Mouse (Mus musculus) embryonic facial prominence, embryonic 11.5 days (tissue): Measurements from ENCODE around the gene Enpp6. TPM values are rescaled to one million over a fixed set of nuclear protein-coding genes. Genes with fewer than 3 reads are reported as not detected.
"Not testable (repeated sequence)": the region's sequence is repeated elsewhere in the genome, so short reads cannot be mapped to it uniquely, and the experiment has no call there.

Experiments used
- ATAC-seq: fragments of 200-750 bp; cut with Nextera tagmentation; replicated peaks from 2 replicates; pipeline ENCODE4 v1.8.0; 2017; ENCODE audit warnings: low read depth; ENCODE audit not compliant: insufficient number of reproducible peaks, low FRiP score, low TSS enrichment
- DNase-seq: peaks from one replicate; pipeline ENCODE4 v3.0.0-alpha.2; 2015; ENCODE audit warnings: low spot score
- H3K27ac ChIP-seq: fragments of 300-500 bp; sonication (generic); replicated peaks from 2 replicates; pipeline ENCODE4 v1.5.1; 2014; ENCODE audit warnings: mild to moderate bottlenecking, low read depth, low read length, control low read depth
- H3K27me3 ChIP-seq: fragments of 300-500 bp; sonication (generic); 2 replicates; pipeline ENCODE4 v1.6.1; 2014; ENCODE audit warnings: mild to moderate bottlenecking, low read length, moderate library complexity, mixed read lengths; ENCODE audit not compliant: control insufficient read depth, insufficient read depth
- H3K36me3 ChIP-seq: fragments of 300-500 bp; sonication (generic); replicated peaks from 2 replicates; pipeline ENCODE4 v1.6.1; 2014; ENCODE audit warnings: low read depth, mild to moderate bottlenecking, low read length, moderate library complexity, mixed read lengths; ENCODE audit not compliant: control insufficient read depth, insufficient read depth
- H3K4me1 ChIP-seq: fragments of 300-500 bp; sonication (generic); 2 replicates; pipeline ENCODE4 v1.6.1; 2014; ENCODE audit warnings: low read length, mixed read lengths; ENCODE audit not compliant: control insufficient read depth, insufficient read depth
- H3K4me2 ChIP-seq: fragments of 300-500 bp; sonication (generic); 2 replicates; pipeline ENCODE4 v1.6.1; 2014; ENCODE audit warnings: low read depth, mild to moderate bottlenecking, control low read depth, low read length, moderate library complexity
- H3K4me3 ChIP-seq: fragments of 300-500 bp; sonication (generic); 2 replicates; pipeline ENCODE4 v1.5.1; 2014; ENCODE audit warnings: low read depth, low read length, control low read depth
- H3K9ac ChIP-seq: fragments of 300-500 bp; sonication (generic); replicated peaks from 2 replicates; pipeline ENCODE4 v1.6.1; 2014; ENCODE audit warnings: mild to moderate bottlenecking, control low read depth, low read length
- H3K9me3 ChIP-seq: fragments of 300-500 bp; sonication (generic); replicated peaks from 2 replicates; pipeline ENCODE4 v1.6.1; 2016; ENCODE audit warnings: mild to moderate bottlenecking, low read length, inconsistent platforms, mixed read lengths; ENCODE audit not compliant: control insufficient read depth
- WGBS: fragments of 180-500 bp; shearing (Covaris S2); extraction: QIAGEN DNeasy Blood & Tissue Kit; methylation state at CpG from one replicate; pipeline ENCODE4 v1.1.7; 2014; 5-methylcytosine and 5-hydroxymethylcytosine counted together
- polyA plus RNA-seq: library from polyadenylated mRNA; unstranded; fragments of >200 nt; fragmentation: Nextera tagmentation; extraction: Ambion mirVana; gene quantifications from 2 replicates; pipeline ENCODE4 v1.2.1, GENCODE M21; 2014

Enpp6 gene
- polyA plus RNA-seq, 1 experiment from 2014 or later: 0.21 TPM

DNA sequence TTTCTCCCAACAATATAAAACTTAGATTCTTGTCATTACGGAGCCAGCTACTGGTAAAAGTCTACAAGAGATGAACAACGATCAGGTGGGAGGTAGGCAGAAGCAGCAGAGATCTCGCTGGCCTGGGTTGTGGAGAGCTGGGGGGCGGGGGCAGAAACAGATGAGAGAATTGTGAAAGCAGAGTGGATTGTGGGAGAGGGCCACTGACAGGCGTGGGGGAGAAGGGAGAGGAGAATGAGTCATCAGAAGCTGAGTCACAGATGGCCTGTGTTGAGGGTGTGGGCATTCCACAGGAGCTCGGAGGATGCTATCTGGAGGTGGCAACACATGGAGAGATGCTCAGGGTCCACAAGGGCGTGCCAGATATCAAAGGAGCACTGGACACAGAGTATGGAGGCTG is 45.4 kb downstream of the Enpp6 start:
- no peak for ATAC-seq
- no peaks in the 10 kb centered on the region for H3K4me1 ChIP-seq
- no peak overlapping the region for H3K4me3 ChIP-seq
- no peak for DNase-seq
- 83% methylated on average over 7 of the region's 7 CpGs for WGBS
- no peak overlapping the region for H3K4me2 ChIP-seq
- H3K27ac ChIP-seq: no peak overlapping the region
- no peaks in the 10 kb centered on the region for H3K9me3 ChIP-seq
- H3K36me3 ChIP-seq: no peaks in the 10 kb centered on the region
- H3K27me3 ChIP-seq: no peaks in the 10 kb centered on the region
- H3K9ac ChIP-seq: no peak overlapping the region

DNA sequence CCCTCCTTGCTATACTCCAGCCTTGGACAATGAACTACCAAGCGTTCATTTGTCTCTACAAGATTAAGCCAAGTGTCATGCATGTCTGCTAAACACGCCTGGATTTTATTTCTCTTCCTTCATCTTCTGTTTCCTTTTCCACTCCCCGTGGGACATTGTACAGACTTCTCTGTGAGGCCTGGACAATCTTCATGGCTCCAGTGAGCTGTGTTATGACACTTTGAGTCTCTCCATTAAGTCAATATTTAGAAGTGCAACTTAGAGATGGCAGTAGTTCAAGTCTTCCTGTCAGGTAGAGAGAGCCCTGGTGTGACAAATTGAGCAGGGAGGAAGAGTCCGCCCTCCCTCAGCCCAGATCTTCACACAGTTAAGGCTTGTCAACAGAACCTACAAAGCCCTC is 47.3 kb downstream of the Enpp6 start:
- Histone ChIP-seq H3K4me1 (no peaks in the 10 kb centered on the region), H3K27ac (no peak overlapping the region), H3K9ac (no peak overlapping the region), H3K36me3 (no peaks in the 10 kb centered on the region), H3K4me2 (no peak overlapping the region), H3K27me3 (no peaks in the 10 kb centered on the region), H3K9me3 (no peaks in the 10 kb centered on the region), H3K4me3 (no peak overlapping the region)
- 81% methylated on average over 4 of the region's 4 CpGs for WGBS
- ATAC-seq (no peak), DNase-seq (no peak)

DNA sequence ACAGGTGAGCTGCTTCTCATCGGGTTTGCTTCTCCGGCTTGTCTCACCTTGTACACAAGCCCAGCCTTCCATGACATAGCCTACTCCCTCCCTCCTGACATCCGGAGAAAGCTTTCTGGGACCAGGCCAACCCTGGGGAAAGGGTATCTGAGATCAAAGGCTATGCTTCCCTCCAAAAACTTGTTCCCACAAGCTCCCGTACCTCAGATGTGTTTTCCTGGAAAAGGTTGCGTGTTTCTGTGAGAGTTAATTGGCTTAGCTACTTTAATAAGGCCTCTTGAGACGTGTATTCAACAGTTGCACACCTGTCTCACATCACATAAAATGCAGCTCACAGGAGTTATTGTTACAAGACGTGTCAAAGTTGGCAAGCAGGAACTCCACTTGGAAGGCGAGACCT is 49.8 kb downstream of the Enpp6 start:
- 74% methylated on average over 8 of the region's 8 CpGs for WGBS

DNA sequence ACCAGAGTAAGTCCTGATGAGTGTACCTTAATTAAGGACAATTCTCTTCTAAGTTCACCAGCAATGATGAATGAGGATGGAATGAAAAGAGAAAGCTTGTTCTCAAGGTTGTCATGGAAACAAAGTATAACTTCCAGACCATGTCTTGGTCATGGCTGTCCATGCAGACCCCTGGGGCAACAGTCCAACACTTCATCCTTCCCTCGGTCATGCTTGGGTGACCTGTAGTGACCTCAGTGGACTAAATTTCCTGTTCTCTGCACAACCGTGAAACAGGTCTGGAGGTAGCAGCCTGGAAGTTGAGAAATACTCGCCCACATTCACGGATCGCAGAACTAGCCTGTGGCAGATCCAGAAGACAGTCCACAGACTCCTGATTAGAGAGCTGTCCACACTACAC is 50.7 kb downstream of the Enpp6 start:
- no peaks in the 10 kb centered on the region for H3K4me1 ChIP-seq
- ATAC-seq (no peak), DNase-seq (no peak)
- H3K36me3 ChIP-seq: no peaks in the 10 kb centered on the region
- no peak overlapping the region for H3K27ac ChIP-seq
- no peak overlapping the region for H3K4me2 ChIP-seq
- H3K9me3 ChIP-seq: no peaks in the 10 kb centered on the region
- no peak overlapping the region for H3K4me3 ChIP-seq
- WGBS: 55% methylated on average over 5 of the region's 5 CpGs
- H3K9ac ChIP-seq: no peak overlapping the region
- H3K27me3 ChIP-seq: no peaks in the 10 kb centered on the region

More for the DNA sequence above, 49.8 kb downstream of the Enpp6 start:
- H3K4me2 ChIP-seq: no peak overlapping the region
- H3K36me3 ChIP-seq: no peaks in the 10 kb centered on the region
- H3K4me1 ChIP-seq: no peaks in the 10 kb centered on the region
- no peak overlapping the region for H3K27ac ChIP-seq
- ATAC-seq: no peak
- no peak overlapping the region for H3K9ac ChIP-seq
- H3K4me3 ChIP-seq: no peak overlapping the region
- no peaks in the 10 kb centered on the region for H3K9me3 ChIP-seq
- DNase-seq: no peak
- H3K27me3 ChIP-seq: no peaks in the 10 kb centered on the region

DNA sequence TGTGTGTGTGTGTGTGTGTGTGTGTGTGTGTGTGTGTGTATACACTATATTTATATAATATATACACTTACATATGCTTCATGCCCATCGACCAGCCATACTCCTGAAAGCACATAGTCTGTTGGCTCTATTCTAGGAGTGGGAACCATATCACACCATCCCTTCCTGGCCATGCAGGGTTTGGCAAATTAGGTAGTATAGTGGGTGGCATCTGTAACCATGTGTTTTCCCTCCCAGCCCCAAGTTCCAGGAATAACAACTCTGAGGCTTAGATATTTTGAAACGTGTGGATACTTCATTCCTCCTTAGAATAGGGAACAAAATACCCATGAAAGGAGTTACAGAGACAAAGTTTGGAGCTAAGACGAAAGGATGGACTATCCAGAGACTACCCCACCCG is 53.5 kb downstream of the Enpp6 start:
- not testable (repeated sequence) for H3K27ac ChIP-seq, H3K9me3 ChIP-seq, H3K4me1 ChIP-seq, DNase-seq, H3K36me3 ChIP-seq, H3K9ac ChIP-seq, H3K4me2 ChIP-seq, H3K27me3 ChIP-seq, ATAC-seq, H3K4me3 ChIP-seq
- 81% methylated on average over 2 of the region's 4 CpGs for WGBS

DNA sequence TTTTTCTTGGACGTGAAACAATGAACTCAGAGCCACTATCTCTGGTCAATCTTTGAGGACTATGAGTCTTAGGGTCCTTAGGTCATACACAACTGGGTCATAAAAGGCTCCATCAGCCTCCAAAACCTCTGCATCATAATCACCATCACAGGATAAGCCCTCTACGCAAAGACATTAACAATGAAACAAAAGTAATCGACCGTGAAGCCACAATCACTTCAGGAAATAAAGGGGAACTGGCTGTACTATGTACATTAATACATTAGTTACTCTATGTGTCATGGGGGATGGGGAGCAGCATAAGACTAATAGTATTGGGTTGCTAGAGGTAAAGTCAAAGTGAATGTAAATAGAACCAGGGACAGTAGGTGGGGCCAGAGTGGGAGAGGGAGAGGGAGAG is 59.7 kb downstream of the Enpp6 start:
- no peak for DNase-seq
- no peak overlapping the region for H3K4me2 ChIP-seq
- H3K4me1 ChIP-seq: no peaks in the 10 kb centered on the region
- no peak overlapping the region for H3K9ac ChIP-seq
- no peak for ATAC-seq
- no peaks in the 10 kb centered on the region for H3K36me3 ChIP-seq
- WGBS: 87% methylated on average over 4 of the region's 4 CpGs
- no peaks in the 10 kb centered on the region for H3K27me3 ChIP-seq
- H3K9me3 ChIP-seq: no peaks in the 10 kb centered on the region
- H3K4me3 ChIP-seq: no peak overlapping the region
- H3K27ac ChIP-seq: no peak overlapping the region

DNA sequence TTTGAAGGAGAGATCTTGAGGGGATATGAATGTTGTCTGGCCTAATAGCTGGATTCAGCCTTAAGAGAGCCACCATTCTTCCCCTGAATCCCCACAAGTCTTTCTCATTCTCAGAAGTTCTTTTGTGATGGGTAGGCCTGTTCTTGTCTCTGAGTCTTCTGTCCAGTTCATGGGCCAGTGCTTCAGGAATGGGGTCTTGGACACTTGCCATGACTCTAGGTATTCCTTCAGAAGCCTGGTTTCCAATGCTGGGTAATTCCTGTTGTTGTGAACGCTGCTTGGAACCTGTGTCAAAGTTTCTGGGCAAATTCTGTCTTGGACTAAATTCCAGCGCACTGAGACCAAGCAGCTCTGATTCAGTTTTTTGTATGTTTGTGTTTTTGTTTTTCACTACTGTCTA is 60.5 kb downstream of the Enpp6 start:
- Histone ChIP-seq H3K27ac (no peak overlapping the region), H3K4me2 (no peak overlapping the region), H3K4me3 (no peak overlapping the region), H3K4me1 (no peaks in the 10 kb centered on the region), H3K27me3 (no peaks in the 10 kb centered on the region), H3K9me3 (no peaks in the 10 kb centered on the region), H3K36me3 (no peaks in the 10 kb centered on the region), H3K9ac (no peak overlapping the region)
- ATAC-seq (no peak), DNase-seq (no peak)
- WGBS: 96% methylated on average over 2 of the region's 2 CpGs

DNA sequence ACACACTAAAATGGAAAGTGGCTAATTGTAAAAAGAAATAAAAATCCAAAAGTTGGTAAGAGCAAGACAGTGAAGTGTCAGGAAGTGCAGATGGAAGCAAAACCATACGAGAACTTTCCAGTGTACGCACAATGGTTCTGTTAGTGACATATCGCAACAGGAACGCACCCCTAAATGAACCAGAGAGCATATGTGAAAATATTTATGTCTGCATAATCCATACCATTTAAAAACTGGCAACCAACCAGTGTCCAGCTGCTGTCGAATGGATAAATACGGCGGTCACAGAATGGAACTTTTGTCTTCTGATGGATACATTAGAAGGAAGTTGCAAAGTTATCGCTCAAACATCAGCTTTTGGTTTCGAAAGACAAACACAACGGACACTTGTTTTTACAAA is 61.9 kb downstream of the Enpp6 start:
- Histone ChIP-seq H3K9ac (no peak overlapping the region), H3K4me1 (no peaks in the 10 kb centered on the region), H3K4me3 (no peak overlapping the region), H3K4me2 (no peak overlapping the region), H3K9me3 (no peaks in the 10 kb centered on the region), H3K27me3 (no peaks in the 10 kb centered on the region), H3K27ac (no peak overlapping the region), H3K36me3 (no peaks in the 10 kb centered on the region)
- ATAC-seq (no peak), DNase-seq (no peak)
- WGBS: 86% methylated on average over 10 of the region's 10 CpGs

DNA sequence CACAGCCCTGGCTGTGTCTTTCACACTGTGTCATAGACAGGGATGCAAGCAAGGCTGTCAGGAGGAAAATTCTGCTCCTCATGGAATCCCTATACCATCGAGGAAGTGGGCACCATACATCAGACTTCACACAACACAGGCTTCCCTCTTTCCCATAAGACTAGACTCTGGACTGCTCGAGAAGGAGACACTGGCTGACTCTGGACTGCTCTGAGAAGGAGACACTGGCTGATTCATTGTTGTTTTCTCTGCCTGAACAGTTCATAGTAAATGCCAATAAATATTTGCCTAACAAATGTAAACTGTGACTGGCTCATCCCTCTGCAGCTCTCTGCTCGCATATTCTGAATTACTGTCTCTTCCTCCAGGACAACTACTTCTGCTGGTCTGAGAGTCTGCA is 66.0 kb downstream of the Enpp6 start:
- no peak overlapping the region for H3K4me3 ChIP-seq
- no peaks in the 10 kb centered on the region for H3K4me1 ChIP-seq
- H3K36me3 ChIP-seq: no peaks in the 10 kb centered on the region
- H3K9me3 ChIP-seq: no peaks in the 10 kb centered on the region
- WGBS: 75% methylated on average over 3 of the region's 3 CpGs
- no peak overlapping the region for H3K27ac ChIP-seq
- no peak for DNase-seq
- no peak overlapping the region for H3K9ac ChIP-seq
- H3K27me3 ChIP-seq: no peaks in the 10 kb centered on the region
- ATAC-seq: no peak
- no peak overlapping the region for H3K4me2 ChIP-seq
